Mouse (Mus musculus) adrenal gland, postnatal 10 days (tissue): ENCODE results near the gene Golga1. TPM values are rescaled to one million over a fixed set of nuclear protein-coding genes. Genes with fewer than 3 reads are reported as not detected.
A peak's percentile ranks its signal among the peaks of the same experiment; 100 is the strongest.

Source experiments
- DNase-seq: peaks from one replicate; pipeline ENCODE4 v3.0.0; 2021; ENCODE audit warnings: mixed read lengths
- total RNA-seq, 2 experiments: library from RNA; stranded (reverse); gene quantifications; 2 replicates each; pipeline ENCODE4 v1.2.3; 2021

Golga1 gene
- total RNA-seq, 2 experiments from 2014 or later = 19.5 to 26.2 TPM

DNA sequence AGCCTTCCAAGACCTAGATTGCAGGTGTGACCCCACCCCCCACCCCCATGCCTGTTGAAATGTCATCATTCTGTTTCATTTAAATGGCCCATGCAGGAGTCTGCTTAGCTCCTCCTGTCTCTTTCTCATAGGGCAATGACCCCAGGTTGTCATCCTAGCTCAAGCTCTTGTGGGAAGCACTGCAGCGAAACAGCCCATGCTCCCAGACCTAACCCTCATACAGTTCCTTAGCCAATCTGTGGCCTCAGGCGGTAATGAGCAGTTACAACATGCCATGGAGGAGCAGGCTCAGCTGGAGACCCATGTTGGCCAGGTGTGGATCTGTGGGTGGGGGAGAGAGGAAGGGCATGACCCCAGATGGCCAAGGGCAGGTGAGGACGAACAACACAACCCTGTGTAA lies 90.2 kb downstream of the Golga1 start:
- DNase-seq = no peak

DNA sequence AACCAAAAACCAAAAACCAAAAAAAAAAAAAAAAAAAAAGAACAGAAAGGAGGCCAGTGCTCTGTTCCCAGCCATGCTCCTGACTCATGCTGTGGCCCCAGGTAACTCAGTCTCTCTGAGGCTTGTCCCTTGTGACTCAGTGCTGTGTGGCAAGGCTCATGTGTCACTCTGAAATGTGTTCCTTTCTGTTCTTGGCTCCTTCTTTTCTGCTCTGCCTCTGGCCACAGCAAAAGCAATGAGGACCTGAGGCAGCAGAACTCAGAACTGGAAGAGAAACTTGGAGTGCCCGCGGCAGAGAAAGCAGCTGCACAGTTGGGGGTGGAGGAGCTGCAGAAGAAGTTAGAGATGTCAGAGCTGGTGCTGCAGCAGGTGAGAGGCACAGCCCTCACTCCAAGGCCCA lies 91.2 kb downstream of the Golga1 start:
- no peak for DNase-seq

GRCm38 (mm10) chr2:38973701-38974100 lies 91.6 kb downstream of the Golga1 start:
- peak; percentile 68 for DNase-seq

GRCm38 (mm10) chr2:38973223-38973622 lies 92.1 kb downstream of the Golga1 start:
- DNase-seq = no peak

DNA sequence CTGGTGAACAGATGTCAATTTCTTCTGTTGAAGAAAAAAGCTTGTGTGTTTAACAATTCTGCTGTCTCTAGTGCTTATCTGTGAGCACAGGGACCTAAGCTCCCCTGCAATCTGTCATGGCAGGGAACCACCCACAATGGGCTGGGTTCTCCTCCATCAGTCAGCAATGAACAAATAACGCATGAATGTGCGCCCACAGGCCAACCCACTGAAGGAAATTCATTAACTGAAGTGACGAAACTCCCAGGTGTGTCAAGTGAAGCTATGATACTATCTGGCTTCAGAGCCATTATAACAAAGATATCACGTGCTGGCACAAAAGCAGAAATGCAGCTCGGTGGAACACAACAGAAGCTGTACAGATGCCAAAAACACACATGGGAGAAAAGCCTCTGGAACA lies 95.3 kb downstream of the Golga1 start:
- no peak for DNase-seq

- DNase-seq = no peak
Measured at GRCm38 (mm10) chr2:38969650-38970049, 95.7 kb downstream of the Golga1 start.

Other genes with a start within 250 kb of the Golga1 start
- 1 to 10 TPM; 4.6 to 7.4 TPM for gene Nr6a1, start 137.9 kb downstream of the Golga1 start, total RNA-seq
- 10 to 100 TPM; 18.8 to 21.1 TPM for gene Olfml2a, start 133.6 kb downstream of the Golga1 start, total RNA-seq
- under 1 TPM; 0.21 to 0.27 TPM for gene Wdr38, start 68.1 kb downstream of the Golga1 start, total RNA-seq
- 10 to 100 TPM; 59.7 to 61.2 TPM for gene Arpc5l, start 60.2 kb downstream of the Golga1 start, total RNA-seq
- gene Rpl35, start 59.9 kb downstream of the Golga1 start, total RNA-seq = 100 to 1,000 TPM; 511 to 525 TPM
- 10 to 100 TPM in 1 of 2 experiments, 1 to 10 TPM in 1; 9.5 to 14.4 TPM for gene Scai, start 125.2 kb upstream of the Golga1 start, total RNA-seq
- gene Ppp6c, start 160.9 kb upstream of the Golga1 start, total RNA-seq = 10 to 100 TPM; 80.8 to 80.9 TPM